Comparison of ENCODE assay signal across 25 mouse cellular contexts in the genomic region with DNA sequence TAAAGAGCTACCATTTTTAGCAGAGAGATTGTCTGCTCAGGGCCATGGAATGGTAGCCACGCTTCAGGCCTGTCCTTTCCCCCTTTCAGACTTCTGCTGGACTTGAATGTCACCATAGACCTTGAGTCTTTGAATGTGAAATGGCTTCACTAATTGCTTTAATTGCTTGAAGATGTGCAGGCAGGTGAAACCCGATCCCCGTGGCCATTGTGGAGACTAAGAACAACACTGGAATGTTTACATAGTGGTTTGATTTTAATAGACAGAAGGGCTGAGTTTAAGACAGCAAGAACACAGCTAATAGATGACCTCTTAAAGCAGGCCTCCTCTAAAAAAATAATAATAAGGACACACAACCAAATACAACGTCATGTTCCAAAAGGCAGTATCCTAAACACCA.
DNase-seq lines count a peak whose midpoint lies in the region; ATAC-seq and TF ChIP-seq lines count a peak whose summit lies in the region.
"Had no signal": no experiment of that assay in that cellular context is flagged by ENCODE, and none has a peak within 500 bp of the region (broad histone marks: within the 10 kb centered on the region; RNA-seq: fewer than 3 reads in every experiment).

No protein-coding gene starts in this region.

- H3K4me3 ChIP-seq in heart, embryonic 10.5 days = no peak overlapping the region
- no peak overlapping the region for H3K4me3 ChIP-seq in liver, adult 2 months (ENCODE audit: insufficient read depth, low read depth, low read length)
- no peak overlapping the region for H3K4me3 ChIP-seq in liver, embryonic 11.5 days (ENCODE audit: low read depth, low read length)
- no peak overlapping the region for H3K4me3 ChIP-seq in forebrain, embryonic 13.5 days
- H3K4me3 ChIP-seq: embryonic facial prominence, embryonic 12.5 days; erythroblast, embryonic 14.5 days; forebrain, embryonic 12.5 days; gastrocnemius, adult 2 months; hindbrain, embryonic 12.5 days; liver, embryonic 13.5 days; midbrain, embryonic 15.5 days; neural tube, embryonic 12.5 days; stomach, embryonic 15.5 days had no signal

- peak overlapping the region; percentile 88; the same call in 1 of the 2 replicates for H3K27ac ChIP-seq in heart, embryonic 10.5 days
- no peak overlapping the region for H3K27ac ChIP-seq in liver, adult 2 months (replicated peaks; ENCODE audit: insufficient read depth, low read depth, low read length)
- no peak overlapping the region for H3K27ac ChIP-seq in liver, embryonic 11.5 days (ENCODE audit: low read depth, low read length)
- H3K27ac ChIP-seq in forebrain, embryonic 13.5 days = no peak overlapping the region
- H3K27ac ChIP-seq: embryonic facial prominence, embryonic 12.5 days; forebrain, embryonic 12.5 days; hindbrain, embryonic 12.5 days; liver, embryonic 13.5 days; midbrain, embryonic 15.5 days; neural tube, embryonic 12.5 days; stomach, embryonic 15.5 days had no signal

- H3K9ac ChIP-seq in liver, adult 2 months (ENCODE audit: low read depth, low read length) = no peak overlapping the region
- no peak overlapping the region for H3K9ac ChIP-seq in liver, embryonic 11.5 days (ENCODE audit: low read depth, low read length)
- no peak overlapping the region for H3K9ac ChIP-seq in forebrain, embryonic 13.5 days
- H3K9ac ChIP-seq: embryonic facial prominence, embryonic 12.5 days; forebrain, embryonic 12.5 days; hindbrain, embryonic 12.5 days; liver, embryonic 13.5 days; lung, embryonic 14.5 days; midbrain, embryonic 15.5 days; neural tube, embryonic 12.5 days; stomach, embryonic 15.5 days had no signal

- no peak for TF ChIP-seq POLR2A in liver, adult 2 months (IDR thresholded peaks at IDR 0.05; ENCODE audit: extremely low read depth, insufficient read depth, low read length)

- TF ChIP-seq CTCF in liver, adult 2 months (IDR thresholded peaks at IDR 0.05; ENCODE audit: low read depth, low read length) = no peak

- H3K79me2 ChIP-seq in liver, adult 2 months (ENCODE audit: control insufficient read depth, insufficient read depth, low read length) = peaks cover 4% of the 10 kb centered on the region; the same call in 1 of the 2 replicates

- H3K27me3 ChIP-seq in heart, embryonic 10.5 days (ENCODE audit: insufficient read depth, poor library complexity, severe bottlenecking) = no peaks in the 10 kb centered on the region
- no peaks in the 10 kb centered on the region for H3K27me3 ChIP-seq in liver, adult 2 months (ENCODE audit: control insufficient read depth, insufficient read depth, low read length)
- no peaks in the 10 kb centered on the region for H3K27me3 ChIP-seq in liver, embryonic 11.5 days (replicated peaks; ENCODE audit: control insufficient read depth, insufficient read depth, low read length)
- no peaks in the 10 kb centered on the region for H3K27me3 ChIP-seq in forebrain, embryonic 13.5 days
- H3K27me3 ChIP-seq: embryonic facial prominence, embryonic 12.5 days; hindbrain, embryonic 12.5 days; liver, embryonic 13.5 days; midbrain, embryonic 15.5 days; neural tube, embryonic 12.5 days; stomach, embryonic 15.5 days had no signal

- intact Hi-C loops in heart, postnatal 36 days (cut with DNase I) = no loop called here

- DNase-seq in heart, embryonic 10.5 days (ENCODE audit: low spot score) = no peak
- no peak for DNase-seq in heart, postnatal 36 days
- peak; percentile 68 for DNase-seq in liver, adult 2 months (ENCODE audit: extremely low read depth, low read depth, low spot score)
- no peak for DNase-seq in liver, embryonic 11.5 days (ENCODE audit: low spot score)
- DNase-seq in embryo, embryonic 9.5 days (ENCODE audit: extremely low spot score) = peak; percentile 47
- peak; percentile 83 for DNase-seq in retina, embryonic 14.5 days (ENCODE audit: low spot score)
- DNase-seq in right cerebral cortex, adult 18-20 months = no peak
- DNase-seq: adrenal gland, postnatal 10 days; cerebellum, adult 18-20 months; cerebellum, postnatal 25 days; gastrocnemius, adult 2 months; kidney, adult 8-10 months; left cerebral cortex, postnatal 4 days; liver, embryonic 13.5 days; lung, embryonic 14.5 days; right cerebral cortex, postnatal 4 days; thymus, postnatal 25 days had no signal

- WGBS in heart, embryonic 10.5 days = 50% methylated on average over 4 of the region's 4 CpGs
- 50% methylated on average over 4 of the region's 4 CpGs for WGBS in liver, adult 2 months
- 61% methylated on average over 4 of the region's 4 CpGs for WGBS in liver, embryonic 11.5 days
- WGBS in forebrain, embryonic 13.5 days = 29% methylated on average over 4 of the region's 4 CpGs

- no peaks in the 10 kb centered on the region for H3K9me3 ChIP-seq in heart, embryonic 10.5 days
- no peaks in the 10 kb centered on the region for H3K9me3 ChIP-seq in liver, embryonic 11.5 days (ENCODE audit: control insufficient read depth, low read length)
- no peaks in the 10 kb centered on the region; the same call in 1 of the 2 replicates for H3K9me3 ChIP-seq in forebrain, embryonic 13.5 days (replicated peaks)
- H3K9me3 ChIP-seq: embryonic facial prominence, embryonic 12.5 days; forebrain, embryonic 12.5 days; hindbrain, embryonic 12.5 days; liver, embryonic 13.5 days; midbrain, embryonic 15.5 days; neural tube, embryonic 12.5 days; stomach, embryonic 15.5 days had no signal

- no peaks in the 10 kb centered on the region for H3K36me3 ChIP-seq in heart, embryonic 10.5 days
- no peaks in the 10 kb centered on the region for H3K36me3 ChIP-seq in liver, adult 2 months (ENCODE audit: control insufficient read depth, insufficient read depth, low read length)
- no peaks in the 10 kb centered on the region for H3K36me3 ChIP-seq in liver, embryonic 11.5 days (ENCODE audit: control insufficient read depth, insufficient read depth, low read length)
- no peaks in the 10 kb centered on the region for H3K36me3 ChIP-seq in forebrain, embryonic 13.5 days (ENCODE audit: poor library complexity, severe bottlenecking)
- H3K36me3 ChIP-seq: embryonic facial prominence, embryonic 12.5 days; forebrain, embryonic 12.5 days; hindbrain, embryonic 12.5 days; liver, embryonic 13.5 days; midbrain, embryonic 15.5 days; neural tube, embryonic 12.5 days; stomach, embryonic 15.5 days had no signal

- no peak overlapping the region for H3K4me2 ChIP-seq in liver, embryonic 11.5 days
- no peak overlapping the region for H3K4me2 ChIP-seq in forebrain, embryonic 13.5 days
- H3K4me2 ChIP-seq: embryonic facial prominence, embryonic 12.5 days; forebrain, embryonic 12.5 days; hindbrain, embryonic 12.5 days; liver, embryonic 13.5 days; lung, embryonic 14.5 days; midbrain, embryonic 15.5 days; neural tube, embryonic 12.5 days; stomach, embryonic 15.5 days had no signal

- peaks cover 77% of the 10 kb centered on the region for H3K4me1 ChIP-seq in heart, embryonic 10.5 days
- peaks cover 9% of the 10 kb centered on the region for H3K4me1 ChIP-seq in liver, adult 2 months (ENCODE audit: control insufficient read depth, insufficient read depth, low read length)
- H3K4me1 ChIP-seq in liver, embryonic 11.5 days (replicated peaks; ENCODE audit: control insufficient read depth, insufficient read depth, low read length) = peaks cover 27% of the 10 kb centered on the region
- peaks cover 63% of the 10 kb centered on the region for H3K4me1 ChIP-seq in forebrain, embryonic 13.5 days

- no peak for ATAC-seq in liver, embryonic 11.5 days (replicated peaks; ENCODE audit: low FRiP score)
- no peak for ATAC-seq in forebrain, embryonic 13.5 days
- ATAC-seq: midbrain, embryonic 15.5 days had no signal

Comparison
In these comparisons a context has a peak if more than half of its experiments do, and no peak if none do; other contexts are left out.
1. DNase-seq: peak in liver, adult 2 months (single experiment), embryo, embryonic 9.5 days (single experiment) and retina, embryonic 14.5 days (single experiment); none in heart, embryonic 10.5 days (single experiment), heart, postnatal 36 days (0 of 2), liver, embryonic 11.5 days (single experiment) and right cerebral cortex, adult 18-20 months (single experiment).